Mouse (Mus musculus) CD4-positive, CD25-positive, alpha-beta regulatory T cell, adult 4 months (primary cell): Measurements from ENCODE around the gene Samd3. TPM values are rescaled to one million over a fixed set of nuclear protein-coding genes. Genes with fewer than 3 reads are reported as not detected.

Source experiments
- ATAC-seq: one replicate; pipeline ENCODE4 v1.8.0; 2017
- polyA plus RNA-seq, 2 experiments: library from polyadenylated mRNA; unstranded; fragments of 100-300 nt; shearing (Covaris generic); gene quantifications; one replicate each; pipeline ENCODE4 v1.2.1; 2017

Samd3 gene
- polyA plus RNA-seq = 1 to 10 TPM; 1.2 to 1.8 TPM

- peak; percentile 88 for ATAC-seq
These were observed at the start of gene Samd3 for GRCm38 (mm10) chr10:26229488-26229887. Samd3 (plus strand) TSS chr10:26229707.

- no peak for ATAC-seq
These were observed 44.2 kb upstream of the Samd3 start for GRCm38 (mm10) chr10:26185289-26185688.

GRCm38 (mm10) chr10:26190811-26191210 is 38.7 kb upstream of the Samd3 start:
- no peak for ATAC-seq

- ATAC-seq = no peak
These were observed 34.6 kb upstream of the Samd3 start for GRCm38 (mm10) chr10:26194892-26195291.

- ATAC-seq = peak; percentile 76
These were observed 26.7 kb upstream of the Samd3 start for GRCm38 (mm10) chr10:26202708-26203368.

- no peak for ATAC-seq
These were observed 8.8 kb upstream of the Samd3 start for GRCm38 (mm10) chr10:26220729-26221128.

GRCm38 (mm10) chr10:26226241-26226640 is 3.3 kb upstream of the Samd3 start:
- no peak for ATAC-seq

GRCm38 (mm10) chr10:26226734-26227133 is 2.8 kb upstream of the Samd3 start:
- ATAC-seq = no peak

- no peak for ATAC-seq
These were observed 1.3 kb upstream of the Samd3 start for GRCm38 (mm10) chr10:26228187-26228586.

GRCm38 (mm10) chr10:26232071-26232653 is 2.7 kb downstream of the Samd3 start:
- ATAC-seq = no peak

- no peak for ATAC-seq
These were observed 9.1 kb downstream of the Samd3 start for GRCm38 (mm10) chr10:26238559-26238958.

GRCm38 (mm10) chr10:26239090-26239489 is 9.6 kb downstream of the Samd3 start:
- ATAC-seq = no peak

GRCm38 (mm10) chr10:26243203-26243602 is 13.7 kb downstream of the Samd3 start:
- ATAC-seq = no peak

GRCm38 (mm10) chr10:26244466-26244865 is 15.0 kb downstream of the Samd3 start:
- ATAC-seq = no peak

GRCm38 (mm10) chr10:26249426-26250165 is 20.1 kb downstream of the Samd3 start:
- ATAC-seq = no peak

- peak; percentile 83 for ATAC-seq
These were observed 30.4 kb downstream of the Samd3 start for GRCm38 (mm10) chr10:26259908-26260307.

- no peak for ATAC-seq
These were observed 34.4 kb downstream of the Samd3 start for GRCm38 (mm10) chr10:26263744-26264459.

- ATAC-seq = no peak
These were observed 45.9 kb downstream of the Samd3 start for GRCm38 (mm10) chr10:26275414-26275813.

- ATAC-seq = no peak
These were observed 50.5 kb downstream of the Samd3 start for GRCm38 (mm10) chr10:26280009-26280408.

GRCm38 (mm10) chr10:26287136-26287535 is 57.6 kb downstream of the Samd3 start:
- no peak for ATAC-seq

GRCm38 (mm10) chr10:26297200-26297599 is 67.7 kb downstream of the Samd3 start:
- ATAC-seq = no peak

- no peak for ATAC-seq
These were observed 68.1 kb downstream of the Samd3 start for GRCm38 (mm10) chr10:26297626-26298025.

- no peak for ATAC-seq
These were observed 72.8 kb downstream of the Samd3 start for GRCm38 (mm10) chr10:26302336-26302735.
